Mouse (Mus musculus) cerebellum, postnatal 36 days (tissue): ENCODE measurements around the gene Zc3h12a.

Source experiments
- DNase-seq, 2 experiments: peaks; one replicate each; pipeline ENCODE4 v3.0.0; 2021 to 2022; ENCODE audit warnings: mixed read lengths in 2 of 2

The Zc3h12a gene

DNA sequence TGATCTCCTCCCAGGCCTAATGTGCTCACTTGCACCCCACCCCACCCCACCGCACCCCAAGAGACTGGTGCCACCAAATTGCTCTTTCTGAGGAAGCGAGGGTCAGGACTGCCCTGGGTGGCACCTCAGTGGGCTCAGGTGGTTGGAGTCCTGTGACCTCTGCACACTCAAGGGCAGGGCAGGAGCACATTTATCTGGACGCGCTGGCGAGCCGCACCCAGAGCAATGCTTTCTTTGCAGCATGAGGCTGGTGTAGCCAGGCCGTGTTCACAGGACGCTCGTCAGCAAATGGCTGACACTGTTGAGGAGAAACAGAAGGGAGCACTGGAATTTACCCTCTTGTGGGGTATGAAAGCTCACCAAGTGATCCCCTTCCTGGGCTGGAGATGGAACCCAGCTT, 22.3 kb downstream of the Zc3h12a start:
- no peak for DNase-seq

- DNase-seq: no peak
Observed at GRCm38 (mm10) chr4:125101334-125101733, 26.3 kb downstream of the Zc3h12a start.

DNA sequence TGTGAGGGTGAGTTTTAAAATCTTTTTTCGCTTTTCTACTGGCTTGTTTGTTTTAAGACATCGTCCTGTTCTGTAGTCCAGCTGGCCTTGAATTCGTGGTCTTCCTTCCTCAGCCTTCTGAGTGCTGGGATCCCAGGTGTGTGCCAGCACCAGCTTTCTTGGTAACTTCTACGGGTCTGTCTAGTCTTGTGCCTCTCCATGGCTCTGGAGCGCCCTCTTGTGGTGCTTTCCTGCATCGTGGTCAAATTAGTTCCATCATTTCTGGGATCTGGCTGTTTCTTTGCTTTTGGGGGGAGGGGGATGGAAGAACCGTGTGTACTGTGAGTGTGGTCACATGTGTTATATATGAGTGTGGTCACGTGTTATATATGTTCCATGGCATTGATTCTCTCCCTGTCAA, 28.2 kb downstream of the Zc3h12a start:
- DNase-seq: peak; percentile 82 to 83

DNA sequence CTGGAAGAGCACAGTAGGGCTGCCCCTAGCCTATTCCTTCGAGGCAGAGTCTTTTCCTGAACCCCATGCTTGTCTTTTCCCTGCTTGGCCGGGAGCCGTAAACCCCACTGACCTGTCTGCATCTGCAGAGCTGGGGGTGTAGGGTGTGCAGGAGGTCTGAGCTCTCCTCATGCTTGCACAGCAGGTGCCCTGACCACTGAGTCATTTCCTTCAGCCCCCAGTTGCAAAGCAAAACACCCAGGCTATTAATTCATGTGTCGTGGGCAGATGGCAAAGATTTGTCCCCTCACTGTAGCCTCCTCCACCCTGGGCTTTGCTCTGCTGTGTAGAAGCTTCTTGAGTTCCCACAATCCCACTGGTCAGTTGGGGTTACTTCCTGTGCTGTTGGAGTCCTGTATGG, 30.2 kb downstream of the Zc3h12a start:
- DNase-seq: no peak

- no peak for DNase-seq
Observed at GRCm38 (mm10) chr4:125096066-125096465, 31.6 kb downstream of the Zc3h12a start.

- no peak for DNase-seq
Observed at GRCm38 (mm10) chr4:125093031-125093430, 34.6 kb downstream of the Zc3h12a start.

DNA sequence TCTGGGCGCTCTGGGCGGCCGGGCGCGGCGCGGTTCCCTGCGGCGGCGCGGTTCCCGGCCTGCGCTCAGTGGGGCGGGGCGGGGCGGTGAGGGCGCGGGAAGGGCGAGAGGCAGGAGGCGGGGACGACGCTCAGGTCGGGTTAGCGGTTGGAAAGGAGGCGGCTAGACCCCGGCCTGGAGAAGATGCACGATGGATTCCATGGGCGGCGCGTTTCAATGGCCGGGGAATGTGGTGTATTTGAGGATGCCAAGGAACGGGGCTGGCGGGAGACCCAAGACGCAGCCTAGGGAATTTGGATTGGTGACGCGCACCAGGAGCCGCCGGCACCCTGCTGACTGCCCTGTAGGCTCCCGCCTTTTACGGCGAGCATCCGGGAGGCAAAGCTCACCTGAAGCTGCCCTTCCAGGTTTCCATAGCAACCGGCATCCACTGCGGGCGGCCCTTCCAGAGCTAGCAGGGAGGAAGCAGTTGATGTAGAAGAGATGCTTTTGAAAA, 42.2 kb downstream of the Zc3h12a start:
- DNase-seq: peak; percentile 60 to 62

DNA sequence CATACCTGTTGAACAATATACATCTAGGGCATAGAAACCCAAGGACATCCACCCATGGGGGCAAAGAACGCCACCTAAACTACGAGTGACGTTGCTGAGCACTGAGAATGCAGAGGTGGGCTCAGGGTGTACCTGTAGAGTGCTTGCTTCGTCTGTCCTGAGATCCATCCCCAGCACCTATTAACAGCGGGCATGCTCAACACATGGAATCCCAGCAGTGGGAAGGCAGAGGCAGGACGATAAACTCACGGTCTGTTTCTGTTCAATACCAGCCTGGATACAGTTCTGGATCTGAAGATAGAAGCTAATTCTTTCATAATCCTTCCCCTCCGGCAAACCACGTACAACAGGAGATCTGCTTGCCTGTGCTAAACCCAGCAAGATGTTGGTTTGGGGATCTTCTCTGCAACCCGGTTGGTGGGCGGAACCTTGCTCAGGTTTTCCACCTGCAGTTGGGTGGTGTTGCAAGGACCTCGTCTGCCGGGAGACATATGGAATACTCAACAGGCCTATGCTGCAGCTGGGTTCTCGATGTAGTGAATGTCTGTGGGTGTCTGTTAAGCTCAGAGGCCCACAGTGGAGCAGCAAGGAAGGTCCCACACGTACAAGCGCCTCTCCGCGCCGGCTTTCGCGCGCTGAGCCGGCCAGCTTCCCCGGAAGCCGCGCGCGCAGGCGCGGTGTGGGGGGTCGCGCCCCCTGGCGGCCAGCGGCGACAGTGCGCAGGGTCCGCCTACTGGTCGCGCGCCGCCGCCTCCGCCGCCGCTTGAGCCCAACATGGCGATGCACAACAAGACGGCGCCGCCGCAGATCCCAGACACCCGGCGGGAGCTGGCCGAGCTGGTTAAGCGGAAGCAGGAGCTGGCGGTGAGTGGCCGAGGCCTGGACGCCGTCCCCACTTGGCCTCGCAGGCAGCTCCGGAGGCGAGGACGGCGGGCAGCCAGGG, 43.0 kb downstream of the Zc3h12a start, which contains the start of gene Meaf6:
Gene Meaf6 (plus strand): TSS at position 732 of the 943 bp plus-strand sequence.
- peak; percentile 92 to 93 for DNase-seq

DNA sequence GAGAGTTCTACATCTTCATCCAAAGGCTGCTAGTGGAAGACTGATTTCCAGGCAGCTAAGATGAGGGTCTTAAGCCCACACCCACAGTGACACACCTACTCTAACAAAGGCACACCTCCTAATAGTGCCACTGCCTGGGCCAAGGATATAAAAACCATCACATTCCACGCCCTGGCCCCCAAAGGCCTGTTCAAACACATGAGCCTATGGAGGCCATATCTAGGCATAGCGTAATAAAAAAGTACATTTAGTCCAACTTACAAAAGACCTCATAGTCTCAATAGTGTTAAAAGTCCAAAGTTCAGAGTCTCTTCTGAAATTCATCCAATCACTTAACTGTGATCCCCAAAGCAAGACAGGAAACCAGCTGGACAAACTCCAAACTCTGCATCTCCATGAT, 48.9 kb downstream of the Zc3h12a start:
- no peak for DNase-seq

DNA sequence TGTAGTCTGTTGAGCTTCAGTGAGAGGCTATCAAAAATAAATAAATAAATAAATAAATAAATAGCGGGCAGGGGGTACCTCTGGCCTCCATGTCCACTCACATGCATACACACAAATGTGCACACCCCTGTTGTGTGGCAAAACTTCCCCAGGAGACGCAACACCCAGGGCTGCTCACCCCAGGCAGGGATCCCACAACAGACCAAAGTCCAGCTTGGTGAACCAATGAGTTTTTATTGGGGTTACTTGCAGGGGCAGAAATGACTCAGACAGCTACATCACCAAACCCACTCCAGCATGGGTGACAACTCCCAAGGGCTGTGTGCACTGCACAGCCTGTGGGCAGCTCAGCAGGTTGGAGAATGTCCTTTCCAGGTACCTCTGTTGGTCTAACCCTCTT, 49.9 kb downstream of the Zc3h12a start:
- no peak for DNase-seq
